Mouse (Mus musculus): ENCODE data around the gene Dram1.

The Dram1 gene

GRCm38 (mm10) chr10:88379013-88379885 is at the start of gene Dram1, which contains the start of gene Gnptab:
Gene Dram1, minus strand, starts transcription at chr10:88379080.
Gene Gnptab, plus strand, starts transcription at chr10:88379132.
- in situ Hi-C loops (cut with MboI, MseI): loop anchor here (5.0 to 10.0 kb wide), 3 partner anchors 43 to 446 kb away; partner anchors contain the start of gene Utp20

GRCm38 (mm10) chr10:88427998-88428397 is 49.1 kb upstream of the Dram1 start:
- in situ Hi-C loops (cut with MboI, MseI): no loop called here

- in situ Hi-C loops (cut with MboI, MseI): no loop called here
Measured at GRCm38 (mm10) chr10:88426896-88427295, 48.0 kb upstream of the Dram1 start.

GRCm38 (mm10) chr10:88426158-88426816 is 47.4 kb upstream of the Dram1 start:
- in situ Hi-C loops (cut with MboI, MseI): no loop called here

- in situ Hi-C loops (cut with MboI, MseI): loop anchor here (5.0 kb wide), 1 partner anchor 44 kb away; the partner anchor contains the start of genes Dram1 and Gnptab
Measured at GRCm38 (mm10) chr10:88420655-88421435, 42.0 kb upstream of the Dram1 start.

GRCm38 (mm10) chr10:88420141-88420541 is 41.3 kb upstream of the Dram1 start:
- in situ Hi-C loops (cut with MboI, MseI): loop anchor here (5.0 kb wide), 1 partner anchor 43 kb away; the partner anchor contains the start of genes Dram1 and Gnptab

- in situ Hi-C loops (cut with MboI, MseI): no loop called here
Measured at GRCm38 (mm10) chr10:88417686-88418085, 38.8 kb upstream of the Dram1 start.

- in situ Hi-C loops (cut with MboI, MseI): no loop called here
Measured at GRCm38 (mm10) chr10:88412290-88412995, 33.6 kb upstream of the Dram1 start.

- in situ Hi-C loops (cut with MboI, MseI): no loop called here
Measured at GRCm38 (mm10) chr10:88409751-88410150, 30.9 kb upstream of the Dram1 start.

- in situ Hi-C loops (cut with MboI, MseI): no loop called here
Measured at GRCm38 (mm10) chr10:88407875-88408631, 29.2 kb upstream of the Dram1 start.

- in situ Hi-C loops (cut with MboI, MseI): no loop called here
Measured at GRCm38 (mm10) chr10:88405812-88406211, 26.9 kb upstream of the Dram1 start.

- in situ Hi-C loops (cut with MboI, MseI): no loop called here
Measured at GRCm38 (mm10) chr10:88404220-88404619, 25.3 kb upstream of the Dram1 start.

GRCm38 (mm10) chr10:88403021-88403420 is 24.1 kb upstream of the Dram1 start:
- in situ Hi-C loops (cut with MboI, MseI): no loop called here

- in situ Hi-C loops (cut with MboI, MseI): no loop called here
Measured at GRCm38 (mm10) chr10:88399271-88399670, 20.4 kb upstream of the Dram1 start.

GRCm38 (mm10) chr10:88398668-88399243 is 19.9 kb upstream of the Dram1 start:
- in situ Hi-C loops (cut with MboI, MseI): no loop called here

- in situ Hi-C loops (cut with MboI, MseI): no loop called here
Measured at GRCm38 (mm10) chr10:88392181-88392847, 13.4 kb upstream of the Dram1 start.

GRCm38 (mm10) chr10:88391495-88391894 is 12.6 kb upstream of the Dram1 start:
- in situ Hi-C loops (cut with MboI, MseI): no loop called here

GRCm38 (mm10) chr10:88390096-88390790 is 11.4 kb upstream of the Dram1 start:
- in situ Hi-C loops (cut with MboI, MseI): no loop called here

- in situ Hi-C loops (cut with MboI, MseI): loop anchor here (5.0 kb wide), 1 partner anchor 198 kb away; no protein-coding TSS in a partner anchor
Measured at GRCm38 (mm10) chr10:88389576-88389975, 10.7 kb upstream of the Dram1 start.

Data from regulatory T cell (primary cell).